Mouse (Mus musculus) CD8-positive naive resting alpha-beta T cell, adult 2 months (primary cell): Measurements from ENCODE around the gene Tmem100.

Experiments used
- DNase-seq, 2 experiments: peaks; one replicate each; pipeline ENCODE4 v3.0.0; 2022; ENCODE audit warnings: low read depth in 2 of 2, low spot score in 2 of 2

The Tmem100 gene

DNA sequence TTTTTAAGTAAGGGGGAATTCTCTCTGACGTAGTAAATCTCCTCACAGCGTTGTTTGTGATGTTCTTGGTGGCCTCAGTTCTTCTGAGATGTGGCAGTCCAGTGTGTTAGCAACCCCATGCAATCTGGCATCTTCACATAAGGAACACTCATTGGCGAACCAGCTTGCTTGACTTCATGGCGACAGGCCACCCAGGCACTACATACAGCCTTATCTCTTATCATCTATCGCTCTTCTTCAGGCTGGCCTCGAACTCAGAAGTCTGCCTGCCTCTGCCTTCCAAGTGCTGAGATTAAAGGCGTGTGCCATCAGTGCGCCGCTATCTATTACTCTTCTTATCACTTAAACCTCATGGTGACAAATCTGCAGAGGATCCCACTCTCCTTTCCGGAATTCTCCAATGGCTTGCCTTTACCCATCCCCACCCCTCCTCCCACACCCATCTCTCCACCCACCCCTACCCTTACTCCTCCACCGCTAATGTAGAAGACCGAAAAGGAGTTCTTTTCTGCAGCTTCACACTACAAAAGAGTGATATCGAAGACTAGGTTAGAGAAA, at the start of gene Tmem100:
Gene Tmem100, plus strand, starts transcription at position 508 of the 558 bp plus-strand sequence.
- DNase-seq = no peak

DNA sequence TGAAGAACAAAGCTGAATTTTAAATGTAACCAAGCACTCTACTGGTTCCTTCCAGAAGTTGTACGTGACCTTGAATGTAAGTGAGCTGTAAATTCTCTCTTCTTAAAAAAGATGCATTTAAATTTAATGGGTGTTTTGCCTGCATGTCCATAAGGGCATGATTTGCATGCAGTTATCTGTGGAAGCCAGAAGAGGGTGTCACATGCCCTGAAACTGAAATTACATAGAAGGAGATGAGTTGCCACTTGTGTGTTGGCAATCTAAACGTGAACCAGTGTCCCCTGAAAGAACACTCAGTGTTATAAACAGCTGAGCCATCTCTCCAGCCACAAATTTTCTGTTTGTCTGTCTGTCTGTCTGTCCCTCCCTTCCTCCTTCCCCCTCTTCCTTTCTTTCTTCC, 47.2 kb upstream of the Tmem100 start:
- DNase-seq = no peak

DNA sequence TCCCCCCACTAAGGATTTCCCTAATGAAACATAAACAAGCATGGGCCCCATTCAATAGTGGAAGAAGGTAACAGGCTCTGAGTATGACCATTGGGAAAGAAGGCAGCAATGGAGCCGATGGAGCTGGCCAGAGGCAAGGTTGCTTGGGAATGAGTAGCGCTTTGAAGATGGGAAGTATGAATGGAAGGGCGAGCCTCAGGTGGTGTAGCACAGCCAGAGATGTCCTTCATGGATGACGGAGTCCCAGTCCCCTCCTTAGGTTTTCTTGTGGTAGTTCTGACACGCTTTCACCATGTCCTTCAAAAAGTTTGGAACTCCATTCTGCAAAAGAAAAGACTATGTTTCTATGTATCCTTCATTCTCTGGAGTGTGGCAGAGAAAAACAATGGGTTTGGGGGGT, 45.7 kb upstream of the Tmem100 start:
- DNase-seq = no peak

DNA sequence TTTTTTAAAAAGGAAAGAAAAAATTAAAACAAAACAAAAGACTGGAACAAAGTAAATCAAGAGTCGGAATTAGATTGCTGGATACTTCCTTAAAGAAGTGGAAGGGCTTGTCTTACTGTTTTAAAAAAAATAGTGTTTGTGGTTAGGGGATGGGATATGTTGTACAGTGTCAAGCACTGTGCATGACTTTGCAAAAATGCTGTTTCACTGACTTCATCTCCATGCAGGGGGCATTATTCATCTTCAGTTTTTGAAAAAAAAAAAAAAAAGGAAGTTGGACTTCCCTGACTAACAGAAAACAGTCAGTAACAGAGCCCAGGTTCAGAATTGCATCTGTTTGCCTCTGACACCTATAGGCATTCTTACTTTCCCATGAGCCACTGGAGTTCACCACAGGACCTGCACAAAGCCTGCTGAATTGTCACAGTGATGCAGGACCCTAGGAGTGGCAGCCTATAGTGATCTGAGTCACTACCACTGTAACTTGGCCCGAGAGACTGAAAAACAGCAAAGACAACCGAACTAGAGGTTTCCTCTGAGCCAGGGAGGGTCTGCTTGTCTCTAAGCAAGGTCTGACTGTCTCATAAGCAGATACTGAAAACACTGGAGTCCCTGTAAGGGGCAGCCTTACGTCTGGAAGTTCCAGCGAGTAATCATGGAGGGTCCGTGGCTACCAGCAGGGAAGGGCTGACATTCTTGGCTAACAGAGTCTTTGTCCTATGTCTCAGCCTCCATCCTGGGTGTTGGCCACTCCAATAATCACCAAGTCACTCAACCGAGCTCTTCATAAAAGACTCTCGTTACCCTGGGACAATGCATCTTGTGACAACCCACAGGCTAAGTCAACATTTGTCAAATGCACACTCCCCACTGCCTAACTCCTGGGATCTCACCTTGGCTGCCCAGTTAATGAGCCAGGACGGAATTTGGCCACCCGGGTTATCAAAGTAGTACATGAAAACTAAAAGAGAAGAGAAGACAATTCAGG, 44.7 kb upstream of the Tmem100 start:
- DNase-seq = no peak

DNA sequence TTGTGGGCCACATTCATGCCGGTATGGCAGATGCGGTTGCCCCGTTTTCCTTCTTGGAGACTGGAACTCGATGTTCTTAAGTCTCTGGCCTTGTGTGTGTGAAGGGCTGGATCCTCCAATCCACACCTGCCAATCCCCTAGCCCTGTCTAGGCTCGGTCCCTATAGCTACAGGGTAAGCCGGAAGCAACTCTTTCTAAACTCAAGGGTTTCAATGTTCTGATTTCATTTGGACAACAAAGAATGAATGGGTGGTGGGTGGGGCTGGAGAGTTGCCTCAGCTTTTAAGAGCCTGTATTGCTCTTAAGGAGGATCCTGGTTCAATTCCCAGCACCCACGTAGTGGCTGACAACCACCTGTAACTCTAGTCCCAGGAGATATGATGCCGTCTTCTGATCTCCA, 43.6 kb upstream of the Tmem100 start:
- no peak for DNase-seq

DNA sequence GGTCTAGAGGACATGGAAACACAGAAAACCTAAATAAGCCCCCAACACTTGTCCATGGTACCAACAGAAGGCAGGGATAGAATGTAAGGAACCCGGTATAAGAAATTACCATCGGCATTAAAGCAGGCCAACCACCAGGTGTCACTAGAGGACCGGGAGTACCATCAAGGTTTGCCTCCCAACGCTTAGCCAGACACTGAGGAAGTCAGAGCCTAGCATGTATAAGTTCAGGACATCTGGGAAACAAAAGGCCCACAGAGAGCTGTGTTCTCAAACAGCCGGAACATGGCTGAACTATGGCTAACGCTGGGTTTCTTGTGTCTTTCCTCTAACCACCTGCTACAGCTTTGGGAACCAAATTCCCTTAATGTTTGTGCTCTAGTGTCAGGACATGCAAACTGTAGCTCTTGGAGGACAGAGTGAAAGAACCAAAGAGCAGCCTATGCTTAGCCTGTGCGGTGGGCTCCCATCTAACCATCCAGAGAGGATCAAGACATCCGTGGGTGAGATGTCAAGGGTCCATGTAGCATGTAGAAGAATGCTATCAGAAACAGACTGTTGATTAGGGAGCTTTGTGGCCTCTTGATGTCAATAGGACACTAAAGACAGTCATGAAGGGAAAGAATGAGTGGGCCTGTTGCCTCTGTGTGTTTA, 41.1 kb upstream of the Tmem100 start:
- DNase-seq = peak in 1 of 2 experiments; percentile 12

DNA sequence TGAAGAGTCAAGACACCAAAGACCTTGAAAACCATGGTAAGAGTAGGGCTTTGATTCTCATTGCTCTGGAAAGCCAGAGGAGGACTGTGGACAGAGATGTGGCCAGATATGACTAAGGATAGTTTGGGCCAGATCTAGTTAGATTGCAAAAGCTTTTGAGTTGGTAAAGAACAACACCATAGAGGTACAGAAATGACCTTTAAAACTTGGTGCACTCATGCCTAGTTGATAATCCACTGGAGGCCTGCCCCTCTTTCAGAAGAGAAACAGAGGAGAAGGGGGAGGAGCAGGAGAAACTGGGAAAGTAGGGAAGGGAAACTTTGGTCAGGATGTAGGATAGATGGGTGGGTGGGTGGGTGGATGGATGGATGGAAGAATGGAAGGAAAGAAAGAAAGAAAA, 38.5 kb upstream of the Tmem100 start:
- DNase-seq = no peak

DNA sequence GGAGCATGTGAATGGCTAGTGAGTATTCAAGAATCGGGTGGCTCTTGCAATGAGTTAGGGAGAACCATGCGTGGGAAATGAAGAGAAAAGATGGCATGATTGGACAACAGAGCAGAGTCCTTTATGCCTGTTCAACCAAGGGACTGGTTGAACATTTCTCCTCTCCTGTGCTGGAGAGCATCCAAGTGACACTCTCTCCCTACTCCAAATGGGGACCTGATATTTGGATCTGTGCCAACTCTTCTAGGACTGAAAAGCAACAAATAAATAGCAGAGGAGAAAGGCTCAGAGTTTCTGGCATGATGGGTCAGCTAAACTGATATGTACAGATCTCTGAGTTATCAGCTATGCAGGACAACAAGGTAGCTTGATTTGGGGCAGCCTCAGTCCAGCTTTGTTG, 35.4 kb upstream of the Tmem100 start:
- no peak for DNase-seq

DNA sequence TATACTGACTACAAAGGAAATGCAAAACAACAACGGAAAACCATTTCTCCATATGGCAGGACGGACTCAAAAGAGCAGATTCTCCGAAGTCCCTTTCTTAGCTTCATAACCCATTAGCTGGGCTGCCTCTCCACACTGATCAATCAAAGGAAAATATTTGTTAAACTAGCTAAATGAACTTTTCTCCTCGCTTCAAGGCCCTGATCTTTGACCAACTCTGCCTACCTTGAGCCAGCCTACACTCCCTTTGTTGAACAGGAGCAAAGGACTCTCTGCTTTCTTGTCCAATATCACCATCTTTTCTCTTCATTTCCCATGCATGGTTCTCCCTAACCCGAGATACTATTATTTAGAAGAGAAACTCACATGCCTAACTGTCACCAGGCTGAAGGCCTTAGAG, 34.6 kb upstream of the Tmem100 start:
- no peak for DNase-seq

DNA sequence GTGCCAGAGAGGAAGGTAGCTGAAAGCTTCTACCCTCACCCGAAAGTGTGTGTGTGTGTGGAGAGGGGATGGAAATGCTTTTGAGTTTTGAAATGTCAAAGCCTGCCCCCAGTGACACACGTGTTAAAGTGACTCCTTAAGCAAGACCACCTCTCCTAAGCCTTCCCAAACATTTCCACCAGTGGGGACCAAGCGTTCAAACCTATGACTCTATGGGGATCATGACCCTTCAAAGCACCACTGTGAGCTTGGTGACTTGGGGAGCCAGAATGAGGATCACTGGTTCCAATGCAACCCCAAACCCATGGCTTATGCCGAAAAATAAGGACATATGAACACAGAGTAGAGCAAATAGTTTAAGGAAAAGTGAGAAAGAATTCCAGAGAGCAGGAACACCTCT, 33.7 kb upstream of the Tmem100 start:
- no peak for DNase-seq

DNA sequence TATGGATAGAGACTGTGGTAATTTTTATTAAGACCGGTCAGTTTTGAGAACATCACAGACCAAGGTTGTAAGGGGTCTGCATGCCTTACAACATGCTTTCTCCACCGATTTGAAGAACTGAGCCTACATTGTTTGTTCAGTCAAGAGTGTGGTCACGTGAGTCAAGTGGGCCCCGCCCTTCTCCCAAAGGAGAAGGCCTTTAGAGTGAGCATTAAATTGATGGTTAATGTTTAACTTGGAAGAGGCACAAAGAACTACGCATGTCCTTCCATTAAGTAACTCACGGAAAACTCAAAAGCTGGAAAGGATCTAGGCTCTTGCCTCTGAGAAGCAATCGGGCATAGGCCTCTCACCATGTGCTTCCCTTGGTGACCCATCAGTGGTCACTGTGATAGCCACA, 33.3 kb upstream of the Tmem100 start:
- no peak for DNase-seq

DNA sequence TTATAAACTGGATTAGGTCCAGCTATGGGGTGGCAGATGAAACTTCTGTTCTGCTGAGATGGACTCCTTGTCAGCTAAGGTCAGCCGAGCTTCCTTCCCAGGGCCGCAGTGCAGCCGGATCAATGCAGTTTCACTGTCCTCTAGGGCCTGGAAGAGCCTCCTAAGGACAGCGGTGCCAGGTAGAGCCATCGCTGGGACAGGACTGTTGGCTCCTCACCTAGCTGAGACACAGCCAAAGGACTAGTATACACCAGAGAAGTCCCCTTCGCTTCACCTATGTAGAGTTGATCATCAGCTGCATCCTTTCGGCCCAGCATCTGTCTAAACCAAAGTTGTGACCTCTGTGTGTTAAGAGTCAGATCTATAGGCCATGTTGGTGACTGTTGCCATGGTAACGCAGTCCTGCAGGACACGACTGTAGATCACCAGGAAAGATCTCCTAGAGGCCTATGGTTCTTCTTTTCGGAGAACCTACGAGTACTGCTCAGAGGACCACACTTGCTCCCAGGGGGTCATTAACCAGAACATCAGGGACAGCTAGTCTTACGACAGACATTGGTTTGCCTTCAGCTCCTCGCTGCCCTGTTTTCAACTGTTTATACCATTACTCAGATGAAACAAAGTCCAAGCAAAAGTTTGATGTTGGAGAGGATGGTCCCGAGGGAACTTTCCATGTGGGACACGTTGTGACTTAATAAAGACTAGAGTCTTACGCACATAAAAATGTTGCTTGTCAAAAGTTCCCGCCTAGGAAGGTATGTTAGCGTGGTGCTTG, 31.0 kb upstream of the Tmem100 start:
- no peak for DNase-seq

DNA sequence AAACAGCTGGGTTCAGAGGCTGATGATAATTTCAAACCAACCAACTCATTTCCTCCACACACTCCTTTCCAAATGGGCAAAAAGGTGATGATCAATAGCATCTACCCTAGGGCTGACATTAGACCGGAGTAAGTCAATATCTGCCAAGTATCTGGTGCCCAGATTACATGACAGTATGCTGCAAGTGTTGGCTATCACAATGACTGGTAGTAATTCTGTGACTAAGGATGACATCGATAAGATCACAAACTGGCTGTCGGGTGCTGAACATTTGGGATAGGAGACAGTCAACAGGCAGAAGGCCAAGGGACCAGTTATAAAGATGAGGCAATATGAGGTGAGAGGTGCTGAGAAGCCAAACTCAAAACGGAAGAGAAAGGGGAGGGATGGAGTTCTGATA, 29.5 kb upstream of the Tmem100 start:
- no peak for DNase-seq

DNA sequence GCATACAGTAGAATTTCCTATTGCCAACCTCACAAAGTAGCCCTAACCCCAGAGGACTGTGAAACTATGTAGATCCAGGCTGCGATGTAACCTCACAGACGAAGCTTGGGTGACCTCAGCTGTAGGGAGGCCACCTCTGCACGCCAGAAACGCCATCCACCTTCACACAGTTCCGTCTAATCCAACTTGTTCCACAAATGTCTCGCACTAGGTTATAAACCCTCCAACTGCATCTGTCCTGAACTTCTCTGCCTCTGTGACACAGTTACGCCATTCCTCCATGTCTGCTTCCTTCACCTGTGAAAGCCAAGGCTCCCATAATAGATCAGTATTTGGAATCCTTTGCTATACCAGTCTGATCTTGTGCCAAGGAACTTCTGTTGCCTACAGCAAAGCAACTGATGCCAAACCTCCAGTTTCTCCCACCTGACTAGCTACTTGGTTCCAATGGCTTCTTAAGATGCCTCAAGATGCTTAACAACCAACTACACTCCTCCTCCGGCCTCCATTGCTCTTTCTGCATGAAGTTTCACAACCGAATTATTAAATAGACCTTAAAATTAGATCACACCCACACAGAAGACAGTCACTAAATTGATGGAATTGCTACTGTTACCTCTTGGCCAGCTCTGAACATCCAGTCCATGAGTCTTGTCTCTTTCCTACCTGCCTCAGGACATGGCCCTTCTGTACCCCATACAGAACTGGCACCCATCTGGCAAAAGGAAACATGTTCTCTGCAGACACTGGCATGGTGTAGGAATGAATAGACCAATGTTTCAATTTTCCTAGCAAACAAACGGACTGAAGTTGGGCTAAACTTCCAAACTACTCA, 28.5 kb upstream of the Tmem100 start:
- no peak for DNase-seq

DNA sequence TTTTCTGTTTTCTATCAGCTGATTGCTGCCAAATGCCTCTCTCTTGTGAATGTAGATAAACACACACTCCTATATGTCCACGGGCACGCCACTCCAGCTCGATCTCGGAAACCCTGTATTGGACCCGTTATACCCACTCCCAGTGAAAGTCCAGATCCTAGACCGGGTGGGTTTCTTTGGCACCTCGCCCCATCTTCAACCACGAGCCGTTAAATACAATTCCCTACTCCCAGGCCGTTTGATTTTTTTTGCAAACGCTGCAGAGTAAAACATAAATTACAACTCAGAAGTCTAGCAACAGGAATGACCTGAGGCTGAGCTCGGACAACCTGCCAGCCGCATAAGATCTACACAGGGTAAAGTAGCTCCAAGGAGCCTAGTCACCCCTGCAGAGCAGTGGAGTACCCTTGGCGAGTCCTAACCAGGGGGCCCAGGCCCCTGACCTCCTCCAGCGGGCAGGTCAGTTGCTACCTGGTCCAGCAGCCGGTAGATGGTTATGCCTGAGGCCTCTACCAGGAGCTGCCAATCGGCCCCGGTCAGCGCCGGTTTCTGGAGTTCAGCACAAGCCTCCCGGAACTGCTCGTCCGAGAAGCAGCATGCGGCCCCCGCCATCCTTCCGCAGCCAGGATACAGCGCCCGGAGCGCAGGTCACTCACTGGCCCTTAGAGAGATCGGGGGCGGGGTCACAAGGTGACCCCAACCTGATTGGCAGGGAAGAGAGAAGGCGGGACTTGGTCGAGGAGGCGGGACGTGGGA, 27.7 kb upstream of the Tmem100 start, which contains the start of gene Pctp:
Gene Pctp, minus strand, starts transcription at position 664 of the 756 bp plus-strand sequence.
- peak; percentile 26 to 32 for DNase-seq

DNA sequence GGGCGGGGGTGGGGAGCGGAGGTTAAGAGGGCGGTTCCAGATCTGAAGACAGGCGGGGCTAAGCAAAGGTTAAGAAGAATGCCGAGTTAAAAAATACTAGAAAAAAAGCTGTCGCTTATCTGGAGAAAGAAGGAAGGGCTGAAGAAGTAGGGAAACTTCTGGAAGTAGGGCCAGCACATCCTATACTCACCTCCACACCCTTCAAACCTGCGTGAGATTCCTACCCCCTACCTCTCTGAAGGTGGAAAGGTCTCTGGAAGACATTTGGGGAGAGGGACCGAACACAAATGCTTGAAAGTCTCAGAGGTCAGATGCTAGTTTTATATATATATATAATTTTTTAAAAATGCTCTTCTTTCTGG, 27.2 kb upstream of the Tmem100 start:
- DNase-seq = no peak

DNA sequence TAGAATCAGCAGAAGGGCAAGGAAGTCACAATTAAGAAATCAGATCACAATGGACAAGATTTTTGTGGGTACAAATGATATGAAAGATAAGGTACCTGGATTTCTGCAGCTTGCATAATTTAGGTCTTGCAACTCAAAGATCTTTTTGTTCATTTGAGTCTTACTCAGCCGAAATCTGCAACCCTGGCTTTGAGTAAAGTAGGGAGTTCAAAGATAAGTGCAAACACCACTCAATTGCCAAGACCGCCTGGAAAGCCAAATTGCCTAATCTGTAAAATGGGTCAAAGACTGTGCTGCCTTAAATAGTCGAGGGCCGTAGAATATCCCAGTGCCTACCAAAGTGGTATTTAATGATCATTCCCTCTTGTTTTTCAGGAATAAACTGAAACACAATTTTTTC, 26.8 kb upstream of the Tmem100 start:
- no peak for DNase-seq

DNA sequence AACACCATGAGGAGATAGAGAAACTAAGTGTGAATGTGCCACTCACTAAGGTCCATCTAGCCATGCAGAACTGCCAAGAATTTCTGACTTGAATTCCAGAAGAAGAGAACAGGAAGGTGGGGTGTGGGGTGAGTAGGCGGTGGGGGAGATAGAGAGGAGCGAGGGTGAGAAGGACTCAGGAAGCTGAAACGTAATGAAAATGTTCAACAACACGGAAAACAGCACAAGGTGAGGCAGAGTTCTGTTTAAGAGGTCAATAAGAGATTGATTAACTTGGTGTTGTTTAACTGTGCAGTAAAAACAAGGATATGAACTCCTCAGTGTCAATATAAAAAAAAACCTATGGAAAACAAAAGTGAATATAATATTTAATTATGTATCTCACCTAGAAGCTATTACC, 24.0 kb upstream of the Tmem100 start:
- DNase-seq = no peak

DNA sequence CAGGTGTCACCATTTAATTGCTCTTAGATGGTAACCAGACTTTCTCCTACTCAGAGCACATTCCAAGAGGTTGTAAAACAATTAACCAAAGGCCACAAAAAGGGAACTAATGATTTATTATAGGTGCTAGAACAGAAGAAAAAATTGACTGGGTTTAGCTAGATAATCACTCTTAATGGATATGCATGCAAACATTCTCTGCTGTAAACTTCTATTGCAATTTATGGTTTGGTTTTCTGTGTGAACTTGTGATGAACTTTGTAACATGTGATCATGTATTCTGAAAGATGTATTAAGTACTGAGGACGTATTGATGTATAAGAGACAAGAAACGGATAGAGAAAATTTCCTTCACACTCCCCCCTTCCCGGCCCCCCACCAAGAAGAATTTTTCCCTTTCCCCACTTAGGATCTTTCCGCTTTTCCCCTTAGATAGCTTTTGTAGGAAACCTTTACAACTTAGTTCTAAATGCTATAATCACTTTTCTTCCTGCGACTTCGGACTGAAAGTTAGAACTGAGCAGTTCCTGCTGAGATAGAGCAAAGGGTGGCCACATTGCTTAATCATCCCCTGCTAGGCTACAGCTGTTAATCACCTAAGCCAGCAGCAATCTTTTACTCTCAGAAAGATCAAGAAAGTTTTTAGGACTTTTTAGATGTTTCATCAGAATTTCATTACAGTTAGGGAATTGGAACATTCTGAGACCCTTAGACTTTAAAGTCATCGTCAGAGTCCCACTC, 22.2 kb upstream of the Tmem100 start:
- no peak for DNase-seq
